Comparison of ENCODE assay signal across 21 mouse cellular contexts in genomic region chr7:80454786-80455185, GRCm38 (mm10). TPM values are rescaled to one million over a fixed set of nuclear protein-coding genes. Genes with fewer than 3 reads are reported as not detected.
DNase-seq lines count a peak whose midpoint lies in the region; TF ChIP-seq lines count a peak whose summit lies in the region.
"Had no signal": no experiment of that assay in that cellular context is flagged by ENCODE, and none has a peak within 500 bp of the region (broad histone marks: within the 10 kb centered on the region; RNA-seq: fewer than 3 reads in every experiment).

No protein-coding gene starts in this region.

- H3K4me1 ChIP-seq in bone marrow macrophage, adult 2 months (ENCODE audit: control insufficient read depth, insufficient read depth, low read length), result peaks cover 46% of the 10 kb centered on the region
- H3K4me1 ChIP-seq: midbrain, embryonic 15.5 days; neural tube, embryonic 15.5 days had no signal

- DNase-seq in gastrocnemius, adult 18-20 months (ENCODE audit: low spot score), result peak; percentile 55
- no peak for DNase-seq in gastrocnemius, postnatal 14 days
- DNase-seq in lung, postnatal 25 days (ENCODE audit: low spot score), result peak; percentile 38
- DNase-seq in lung, postnatal 10 days, result no peak
- DNase-seq in retina, postnatal 1 day, result no peak
- no peak for DNase-seq in kidney, adult 9 months
- DNase-seq: cerebellum, adult 9-11 months; kidney, adult 11 months; right cerebral cortex, postnatal 14 days; thymus, adult 18-20 months had no signal

- TF ChIP-seq CTCF in bone marrow macrophage, adult 2 months (IDR thresholded peaks at IDR 0.05; ENCODE audit: low read depth, low read length), result no peak

- H3K4me3 ChIP-seq in bone marrow macrophage, adult 2 months (ENCODE audit: insufficient read depth, low read length), result no peak overlapping the region
- H3K4me3 ChIP-seq: embryonic facial prominence, embryonic 12.5 days; heart, adult 2 months; hindbrain, embryonic 10.5 days; limb, embryonic 15.5 days; midbrain, embryonic 15.5 days; myocyte; neural tube, embryonic 15.5 days; stomach, embryonic 15.5 days had no signal

- no peak for TF ChIP-seq POLR2A in bone marrow macrophage, adult 2 months (IDR thresholded peaks at IDR 0.05; ENCODE audit: borderline replicate concordance, low read depth, low read length)

- intact Hi-C loops in gastrocnemius, postnatal 14 days (cut with DNase I; ENCODE audit: low total_unique reads), result no loop called here

- peak overlapping the region; percentile 85 for H3K27ac ChIP-seq in bone marrow macrophage, adult 2 months (ENCODE audit: insufficient read depth, low read depth, low read length)
- H3K27ac ChIP-seq: embryonic facial prominence, embryonic 12.5 days; heart, adult 2 months; hindbrain, embryonic 10.5 days; hindbrain, postnatal 0 days; kidney, postnatal 0 days; limb, embryonic 15.5 days; midbrain, embryonic 15.5 days; neural tube, embryonic 15.5 days; stomach, embryonic 15.5 days had no signal

RNA-seq across cellular contexts. Expression of gene Furin, which starts 49.5 kb away (rescaled TPM):
- total RNA-seq in gastrocnemius, adult 18-20 months (2021), result 10 to 100 TPM; 52.8 to 53.9 TPM
- 10 to 100 TPM; 49.4 to 51.9 TPM for total RNA-seq in gastrocnemius, postnatal 14 days (2021)
- 70.6 and 73.7 TPM in 2 replicates for polyA plus RNA-seq in bone marrow macrophage, adult 2 months (2012; ENCODE audit: insufficient read depth, insufficient read length, missing spikeins)

Comparison
In these comparisons a context has a peak if more than half of its experiments do, and no peak if none do; other contexts are left out.
1. DNase-seq: peak in gastrocnemius, adult 18-20 months (single experiment) and lung, postnatal 25 days (single experiment); none in gastrocnemius, postnatal 14 days (single experiment), lung, postnatal 10 days (single experiment), retina, postnatal 1 day (single experiment) and kidney, adult 9 months (single experiment).